Mouse (Mus musculus): ENCODE data around the gene Sipa1l1.

Gene Sipa1l1

GRCm38 (mm10) chr12:82208611-82209010, 39.5 kb downstream of the Sipa1l1 start:
- DNase-seq (ENCODE audit: low spot score in 2 of 2), result no peak

- no peak for DNase-seq (ENCODE audit: low spot score in 2 of 2)
Observed at GRCm38 (mm10) chr12:82209753-82210152, 40.6 kb downstream of the Sipa1l1 start.

- no peak for DNase-seq (ENCODE audit: low spot score in 2 of 2)
Observed at GRCm38 (mm10) chr12:82213056-82213455, 43.9 kb downstream of the Sipa1l1 start.

- no peak for DNase-seq (ENCODE audit: low spot score in 2 of 2)
Observed at GRCm38 (mm10) chr12:82214916-82215315, 45.8 kb downstream of the Sipa1l1 start.

- no peak for DNase-seq (ENCODE audit: low spot score in 2 of 2)
Observed at GRCm38 (mm10) chr12:82216801-82217553, 47.9 kb downstream of the Sipa1l1 start.

GRCm38 (mm10) chr12:82218201-82218600, 49.1 kb downstream of the Sipa1l1 start:
- DNase-seq (ENCODE audit: low spot score in 2 of 2), result no peak

- DNase-seq (ENCODE audit: low spot score in 2 of 2), result no peak
Observed at GRCm38 (mm10) chr12:82220367-82221089, 51.4 kb downstream of the Sipa1l1 start.

GRCm38 (mm10) chr12:82223126-82223815, 54.2 kb downstream of the Sipa1l1 start:
- no peak for DNase-seq (ENCODE audit: low spot score in 2 of 2)

GRCm38 (mm10) chr12:82224848-82225247, 55.7 kb downstream of the Sipa1l1 start:
- DNase-seq (ENCODE audit: low spot score in 2 of 2), result no peak

- no peak for DNase-seq (ENCODE audit: low spot score in 2 of 2)
Observed at GRCm38 (mm10) chr12:82225278-82225677, 56.2 kb downstream of the Sipa1l1 start.

- DNase-seq (ENCODE audit: low spot score in 2 of 2), result peak; percentile 19 to 40
Observed at GRCm38 (mm10) chr12:82225751-82226228, 56.7 kb downstream of the Sipa1l1 start.

- no peak for DNase-seq (ENCODE audit: low spot score in 2 of 2)
Observed at GRCm38 (mm10) chr12:82226311-82227066, 57.4 kb downstream of the Sipa1l1 start.

- DNase-seq (ENCODE audit: low spot score in 2 of 2), result no peak
Observed at GRCm38 (mm10) chr12:82230127-82230526, 61.0 kb downstream of the Sipa1l1 start.

GRCm38 (mm10) chr12:82231191-82231590, 62.1 kb downstream of the Sipa1l1 start:
- DNase-seq (ENCODE audit: low spot score in 2 of 2), result no peak

- DNase-seq (ENCODE audit: low spot score in 2 of 2), result no peak
Observed at GRCm38 (mm10) chr12:82233177-82233576, 64.1 kb downstream of the Sipa1l1 start.

- no peak for DNase-seq (ENCODE audit: low spot score in 2 of 2)
Observed at GRCm38 (mm10) chr12:82234463-82235223, 65.5 kb downstream of the Sipa1l1 start.

- DNase-seq (ENCODE audit: low spot score in 2 of 2), result no peak
Observed at GRCm38 (mm10) chr12:82237095-82237494, 68.0 kb downstream of the Sipa1l1 start.

- DNase-seq (ENCODE audit: low spot score in 2 of 2), result no peak
Observed at GRCm38 (mm10) chr12:82237946-82238345, 68.8 kb downstream of the Sipa1l1 start.

- no peak for DNase-seq (ENCODE audit: low spot score in 2 of 2)
Observed at GRCm38 (mm10) chr12:82240674-82241073, 71.6 kb downstream of the Sipa1l1 start.

GRCm38 (mm10) chr12:82245219-82245618, 76.1 kb downstream of the Sipa1l1 start:
- no peak for DNase-seq (ENCODE audit: low spot score in 2 of 2)

GRCm38 (mm10) chr12:82246422-82246821, 77.3 kb downstream of the Sipa1l1 start:
- DNase-seq (ENCODE audit: low spot score in 2 of 2), result no peak

All from spleen, postnatal 10 days (tissue).